Mouse (Mus musculus): ENCODE measurements around the gene St8sia6. TPM values are rescaled to one million over a fixed set of nuclear protein-coding genes. Genes with fewer than 3 reads are reported as not detected.

Gene St8sia6
- polyA plus RNA-seq (2021; fragmentation: Nextera tagmentation), result 2.7 and 2.8 TPM in 2 replicates
- long read RNA-seq, experiment 1, full-length matches to known transcripts, result 2 of 5 reads
- long read RNA-seq, experiment 1, partial matches to known transcripts, result 0 of 5 reads
- long read RNA-seq, experiment 1, other reads (novel, unspliced or antisense), result 3 of 5 reads
- long read RNA-seq, experiment 2, full-length matches to known transcripts, result 19 of 22 reads
- long read RNA-seq, experiment 2, partial matches to known transcripts, result 1 of 22 reads
- long read RNA-seq, experiment 2, other reads (novel, unspliced or antisense), result 2 of 22 reads

DNA sequence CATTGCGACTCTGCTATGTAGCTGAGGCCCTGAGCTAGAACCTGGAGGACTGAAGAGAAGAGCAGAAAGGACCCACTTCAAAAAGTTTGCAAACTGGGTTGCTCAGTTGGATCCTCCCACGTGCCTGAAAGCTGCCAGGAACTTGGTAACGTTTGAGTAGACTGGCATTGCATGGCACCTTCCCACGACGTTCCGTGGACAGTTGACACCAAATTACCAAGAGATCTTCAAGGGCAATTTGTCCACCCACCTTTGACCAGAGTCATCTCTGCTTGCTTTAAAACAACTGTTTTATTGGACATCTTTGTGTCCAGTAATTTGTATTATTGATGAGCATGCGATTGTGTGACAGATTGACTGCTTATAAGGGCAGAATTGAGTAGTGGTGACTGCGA, at the start of gene St8sia6:
Gene St8sia6, minus strand, starts transcription at position 96 of the 395 bp plus-strand sequence.

Other genes starting within 250 kb of the St8sia6 start
- gene Trdmt1, start 249.4 kb downstream of the St8sia6 start, polyA plus RNA-seq (2021; fragmentation: Nextera tagmentation), result 2.3 and 2.7 TPM in 2 replicates
- 52.6 and 69.3 TPM in 2 replicates for gene Vim, start 220.1 kb downstream of the St8sia6 start, polyA plus RNA-seq (2021; fragmentation: Nextera tagmentation)